Mouse (Mus musculus) ES-CJ7 (cell line): ENCODE measurements around the gene Tbcc.

ENCODE experiments used
- DNase-seq: peaks from one replicate; pipeline ENCODE4 v3.0.0; 2011; ENCODE audit warnings: low read depth, low spot score

The Tbcc gene

GRCm38 (mm10) chr17:46870204-46870798 is 20.2 kb upstream of the Tbcc start:
- DNase-seq = no peak

GRCm38 (mm10) chr17:46870913-46871312 is 19.6 kb upstream of the Tbcc start:
- DNase-seq = no peak

GRCm38 (mm10) chr17:46872806-46873205 is 17.7 kb upstream of the Tbcc start:
- no peak for DNase-seq

GRCm38 (mm10) chr17:46874133-46874532 is 16.4 kb upstream of the Tbcc start:
- DNase-seq = no peak

- DNase-seq = peak; percentile 61
Observed at GRCm38 (mm10) chr17:46875626-46876025, 14.9 kb upstream of the Tbcc start.

- peak; percentile 86 for DNase-seq
Observed at GRCm38 (mm10) chr17:46876371-46876950, 14.0 kb upstream of the Tbcc start.

- DNase-seq = no peak
Observed at GRCm38 (mm10) chr17:46877061-46877460, 13.4 kb upstream of the Tbcc start.

GRCm38 (mm10) chr17:46879841-46880311 is 10.6 kb upstream of the Tbcc start:
- DNase-seq = no peak

GRCm38 (mm10) chr17:46880322-46880721 is 10.2 kb upstream of the Tbcc start:
- no peak for DNase-seq

GRCm38 (mm10) chr17:46881728-46882127 is 8.8 kb upstream of the Tbcc start:
- DNase-seq = no peak

GRCm38 (mm10) chr17:46883107-46883506 is 7.4 kb upstream of the Tbcc start:
- no peak for DNase-seq

GRCm38 (mm10) chr17:46884766-46885165 is 5.7 kb upstream of the Tbcc start:
- no peak for DNase-seq

- DNase-seq = no peak
Observed at GRCm38 (mm10) chr17:46885218-46885909, 5.1 kb upstream of the Tbcc start.

GRCm38 (mm10) chr17:46885910-46886643 is 4.4 kb upstream of the Tbcc start:
- DNase-seq = no peak

GRCm38 (mm10) chr17:46888511-46889212 is 1.8 kb upstream of the Tbcc start:
- peak; percentile 85 for DNase-seq

- peak; percentile 50 for DNase-seq
Observed at GRCm38 (mm10) chr17:46889450-46890084, 917 bp upstream of the Tbcc start.

- no peak for DNase-seq
Observed at GRCm38 (mm10) chr17:46890843-46891594, 535 bp downstream of the Tbcc start.

GRCm38 (mm10) chr17:46895426-46895825 is 4.9 kb downstream of the Tbcc start:
- DNase-seq = no peak

GRCm38 (mm10) chr17:46897221-46897950 is 6.9 kb downstream of the Tbcc start:
- DNase-seq = no peak

- DNase-seq = peak; percentile 60
Observed at GRCm38 (mm10) chr17:46900941-46901340, 10.5 kb downstream of the Tbcc start.
